Mouse (Mus musculus) hindbrain, embryonic 10.5 days (tissue): Measurements from ENCODE around the gene Cluap1. TPM values are rescaled to one million over a fixed set of nuclear protein-coding genes. Genes with fewer than 3 reads are reported as not detected.
A peak's percentile ranks its signal among the peaks of the same experiment; 100 is the strongest.
"Not testable (repeated sequence)": the region's sequence is repeated elsewhere in the genome, so short reads cannot be mapped to it uniquely, and the experiment has no call there.

Experiments
- DNase-seq: peaks from one replicate; pipeline ENCODE4 v3.0.0-alpha.2; 2017; ENCODE audit warnings: low spot score
- H3K27ac ChIP-seq: fragments of 300-500 bp; sonication (generic); 2 replicates; pipeline ENCODE4 v1.5.1; 2016; ENCODE audit warnings: mild to moderate bottlenecking, moderate library complexity
- H3K27me3 ChIP-seq: fragments of 300-500 bp; sonication (generic); 2 replicates; pipeline ENCODE4 v1.6.1; 2016; ENCODE audit warnings: mild to moderate bottlenecking; ENCODE audit not compliant: poor library complexity, insufficient read depth, severe bottlenecking
- H3K36me3 ChIP-seq: fragments of 300-500 bp; sonication (generic); 2 replicates; pipeline ENCODE4 v1.6.1; 2016; ENCODE audit warnings: mild to moderate bottlenecking, moderate library complexity
- H3K4me1 ChIP-seq: fragments of 300-500 bp; sonication (generic); replicated peaks from 2 replicates; pipeline ENCODE4 v1.6.1; 2016; ENCODE audit warnings: mild to moderate bottlenecking
- H3K4me3 ChIP-seq: fragments of 300-500 bp; sonication (generic); 2 replicates; pipeline ENCODE4 v1.5.1; 2016; ENCODE audit warnings: mild to moderate bottlenecking, moderate library complexity
- H3K9me3 ChIP-seq: fragments of 300-500 bp; sonication (generic); 2 replicates; pipeline ENCODE4 v1.6.1; 2016; ENCODE audit warnings: mild to moderate bottlenecking, moderate library complexity
- WGBS: fragments of 180-500 bp; shearing (Covaris S2); methylation state at CpG from one replicate; pipeline ENCODE4 v1.1.7; 2016; 5-methylcytosine and 5-hydroxymethylcytosine counted together
- polyA plus RNA-seq: library from polyadenylated mRNA; unstranded; fragments of >200 nt; fragmentation: Nextera tagmentation; extraction: Ambion mirVana; gene quantifications from 2 replicates; pipeline ENCODE4 v1.2.1, GENCODE M21; 2016

The Cluap1 gene
- polyA plus RNA-seq, 1 experiment from 2014 or later, result 22.4 TPM

DNA sequence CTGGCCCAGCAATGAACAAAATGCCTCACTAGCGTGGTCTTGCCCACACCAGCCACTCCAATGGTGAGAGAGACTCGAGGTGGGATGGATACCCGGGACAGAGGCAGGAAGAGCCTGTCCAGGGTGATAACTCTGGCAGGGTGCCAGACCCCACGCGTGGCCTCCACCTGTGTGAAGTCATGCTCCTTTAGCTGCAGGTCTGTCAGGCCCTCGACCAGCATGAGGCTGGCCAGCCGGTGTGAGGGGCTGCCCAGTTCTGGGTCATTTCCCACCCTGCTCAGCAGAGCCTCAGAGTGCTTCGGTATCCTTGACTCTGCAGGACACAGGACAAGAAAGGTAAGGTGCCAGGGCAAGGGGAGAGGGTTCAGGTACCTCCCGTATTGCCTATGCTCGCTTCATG, 56.4 kb downstream of the Cluap1 start:
- no peak overlapping the region for H3K27ac ChIP-seq
- no peak for DNase-seq
- H3K27me3 ChIP-seq, result no peaks in the 10 kb centered on the region
- no peaks in the 10 kb centered on the region for H3K36me3 ChIP-seq
- 87% methylated on average over 10 of the region's 10 CpGs for WGBS
- no peaks in the 10 kb centered on the region for H3K9me3 ChIP-seq
- no peaks in the 10 kb centered on the region for H3K4me1 ChIP-seq
- no peak overlapping the region for H3K4me3 ChIP-seq

DNA sequence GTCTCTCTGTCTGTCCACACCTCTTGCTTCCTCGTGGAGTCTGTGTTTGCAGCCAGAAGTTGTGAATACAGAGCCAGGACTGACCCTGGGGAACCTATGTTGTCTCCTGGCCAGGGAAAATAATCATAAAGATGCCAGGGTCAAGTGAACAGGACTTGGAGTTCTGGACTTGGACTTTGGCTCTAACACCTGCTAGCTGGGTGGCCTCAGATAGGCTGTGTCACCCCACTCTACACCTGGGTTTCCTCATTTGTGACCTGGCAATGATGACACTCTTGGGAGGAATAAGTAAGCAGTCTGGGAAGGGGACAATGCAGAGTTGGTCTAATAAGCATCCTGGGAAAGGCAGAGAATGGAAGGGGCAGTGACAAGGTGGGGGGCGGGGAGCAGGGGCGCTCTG, 56.9 kb downstream of the Cluap1 start:
- Histone ChIP-seq H3K36me3 (no peaks in the 10 kb centered on the region), H3K4me1 (no peaks in the 10 kb centered on the region), H3K27ac (no peak overlapping the region), H3K27me3 (no peaks in the 10 kb centered on the region), H3K4me3 (no peak overlapping the region), H3K9me3 (no peaks in the 10 kb centered on the region)
- no peak for DNase-seq
- 85% methylated on average over 3 of the region's 3 CpGs for WGBS

DNA sequence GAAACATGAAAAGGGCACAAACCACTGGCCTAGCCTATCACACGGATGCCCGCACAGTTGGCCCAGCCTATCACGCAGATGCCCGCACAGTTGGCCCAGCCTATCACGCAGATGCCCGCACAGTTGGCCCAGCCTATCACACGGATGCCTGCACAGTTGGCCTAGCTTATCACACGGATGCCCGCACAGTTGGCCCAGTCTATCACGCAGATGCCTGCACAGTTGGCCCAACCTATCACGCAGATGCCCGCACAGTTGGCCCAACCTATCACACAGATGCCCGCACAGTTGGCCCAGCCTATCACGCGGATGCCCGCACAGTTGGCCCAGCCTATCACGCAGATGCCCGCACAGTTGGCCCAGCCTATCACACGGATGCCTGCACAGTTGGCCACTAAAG, 65.9 kb downstream of the Cluap1 start:
- H3K4me1 ChIP-seq, result peaks cover 17% of the 10 kb centered on the region
- WGBS, result 92% methylated on average over 19 of the region's 19 CpGs
- not testable (repeated sequence) for H3K9me3 ChIP-seq, H3K4me3 ChIP-seq, H3K27ac ChIP-seq, DNase-seq, H3K27me3 ChIP-seq
- peaks cover 24% of the 10 kb centered on the region for H3K36me3 ChIP-seq

DNA sequence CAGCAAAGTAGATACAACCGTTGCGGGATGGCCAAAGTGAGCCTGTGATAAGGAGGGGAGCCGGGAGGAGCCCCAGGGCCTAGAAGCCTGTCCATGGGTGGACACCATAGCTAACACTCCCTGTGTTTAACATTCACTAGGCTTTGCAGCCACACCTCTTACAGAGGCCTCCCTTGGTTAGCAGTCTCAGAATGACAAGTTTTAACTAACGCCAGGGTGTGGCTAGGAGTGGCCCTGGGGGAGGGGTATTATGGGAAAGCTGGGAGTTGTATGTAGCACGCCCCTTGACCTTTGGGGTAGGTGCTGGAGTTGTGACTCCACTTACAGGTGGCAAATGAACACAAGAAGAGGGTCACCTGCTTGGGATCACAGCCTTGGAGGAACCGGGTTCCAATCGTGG, 67.1 kb downstream of the Cluap1 start:
- WGBS, result 90% methylated on average over 7 of the region's 7 CpGs
- H3K27ac ChIP-seq, result no peak overlapping the region
- H3K4me3 ChIP-seq, result no peak overlapping the region
- peaks cover 36% of the 10 kb centered on the region for H3K36me3 ChIP-seq
- H3K27me3 ChIP-seq, result no peaks in the 10 kb centered on the region
- no peaks in the 10 kb centered on the region for H3K9me3 ChIP-seq
- H3K4me1 ChIP-seq, result peaks cover 17% of the 10 kb centered on the region
- DNase-seq, result no peak

DNA sequence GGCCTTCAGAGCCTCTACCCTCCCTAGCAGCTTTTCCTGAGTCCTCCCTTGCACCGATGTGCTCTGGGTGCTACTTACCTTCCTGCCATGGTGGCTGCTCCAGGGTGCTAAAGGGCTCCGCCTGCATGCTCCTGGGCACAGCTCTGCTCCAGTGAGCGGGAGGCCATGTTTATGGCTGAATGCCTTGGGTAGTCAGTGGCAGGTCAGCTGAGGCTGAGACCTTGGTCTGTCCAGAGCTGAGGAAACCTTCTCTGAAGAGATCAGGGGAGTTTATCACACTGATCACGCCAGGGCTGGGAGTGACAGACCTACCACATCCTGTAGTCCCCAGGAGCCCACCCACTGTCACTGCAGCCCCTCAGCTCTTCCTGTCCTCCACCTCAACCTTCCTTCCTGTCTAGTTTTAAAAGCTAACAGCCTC, 67.7 kb downstream of the Cluap1 start, which contains the start of gene Nlrc3:
Nlrc3 (minus strand) TSS at position 382 of the 421 bp plus-strand sequence.
- peaks cover 17% of the 10 kb centered on the region for H3K4me1 ChIP-seq
- H3K4me3 ChIP-seq, result no peak within 1 kb of the TSS
- no peaks in the 10 kb centered on the region for H3K27me3 ChIP-seq
- no peak for DNase-seq
- peak within 1 kb of the TSS; percentile 53 for H3K27ac ChIP-seq
- no peaks in the 10 kb centered on the region for H3K9me3 ChIP-seq
- peaks cover 42% of the 10 kb centered on the region for H3K36me3 ChIP-seq
- WGBS, result 78% methylated on average over 4 of the region's 4 CpGs

DNA sequence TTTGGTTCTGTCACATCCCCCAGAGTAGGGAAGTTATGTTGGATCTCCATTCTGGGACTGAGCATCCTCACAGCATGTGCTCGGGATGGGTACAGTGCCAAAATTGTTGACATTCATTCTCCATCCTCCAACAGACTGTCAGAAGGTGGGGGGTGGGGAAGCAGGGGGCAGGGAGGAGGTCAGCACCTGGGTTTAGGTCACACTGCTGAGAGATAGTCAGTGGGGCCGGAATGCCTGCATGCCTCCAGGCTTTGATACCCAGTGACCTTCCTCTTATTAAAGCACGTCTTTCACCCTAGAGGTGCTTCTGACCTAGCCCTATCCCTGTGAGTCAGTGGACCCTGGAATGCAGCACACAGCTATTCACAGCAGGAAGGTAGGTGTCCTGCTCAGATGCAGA, 68.1 kb downstream of the Cluap1 start:
- peaks cover 17% of the 10 kb centered on the region for H3K4me1 ChIP-seq

DNA sequence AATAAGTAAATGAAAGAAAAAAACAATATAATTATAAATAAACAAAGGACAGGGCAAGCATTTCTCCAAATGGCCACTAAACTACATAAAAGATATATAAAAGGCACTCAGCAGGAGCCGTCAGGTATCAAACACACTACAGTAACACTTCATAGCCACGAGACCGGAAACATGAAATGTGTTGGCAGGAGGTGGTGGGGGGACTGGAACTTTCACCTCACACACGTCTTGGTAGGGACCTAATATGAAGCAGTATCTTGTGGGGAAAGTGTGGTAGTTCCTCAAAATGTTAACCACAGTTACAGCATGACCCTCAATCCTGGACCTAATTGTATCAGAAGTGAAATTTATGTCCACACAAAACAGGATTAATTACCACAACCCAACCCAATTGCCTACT, 73.6 kb downstream of the Cluap1 start:
- WGBS, result 89% methylated on average over 4 of the region's 4 CpGs
- peaks cover 4% of the 10 kb centered on the region; the same call in 1 of the 2 replicates for H3K4me1 ChIP-seq
- no peaks in the 10 kb centered on the region for H3K27me3 ChIP-seq
- no peak for DNase-seq
- H3K9me3 ChIP-seq, result no peaks in the 10 kb centered on the region
- peaks cover 100% of the 10 kb centered on the region for H3K36me3 ChIP-seq
- no peak overlapping the region for H3K4me3 ChIP-seq
- H3K27ac ChIP-seq, result no peak overlapping the region

More for the DNA sequence above, 68.1 kb downstream of the Cluap1 start:
- H3K27ac ChIP-seq, result no peak overlapping the region
- no peak overlapping the region for H3K4me3 ChIP-seq
- WGBS, result 43% methylated on average over 3 of the region's 3 CpGs
- H3K36me3 ChIP-seq, result peaks cover 47% of the 10 kb centered on the region
- H3K27me3 ChIP-seq, result no peaks in the 10 kb centered on the region
- H3K9me3 ChIP-seq, result no peaks in the 10 kb centered on the region
- no peak for DNase-seq

DNA sequence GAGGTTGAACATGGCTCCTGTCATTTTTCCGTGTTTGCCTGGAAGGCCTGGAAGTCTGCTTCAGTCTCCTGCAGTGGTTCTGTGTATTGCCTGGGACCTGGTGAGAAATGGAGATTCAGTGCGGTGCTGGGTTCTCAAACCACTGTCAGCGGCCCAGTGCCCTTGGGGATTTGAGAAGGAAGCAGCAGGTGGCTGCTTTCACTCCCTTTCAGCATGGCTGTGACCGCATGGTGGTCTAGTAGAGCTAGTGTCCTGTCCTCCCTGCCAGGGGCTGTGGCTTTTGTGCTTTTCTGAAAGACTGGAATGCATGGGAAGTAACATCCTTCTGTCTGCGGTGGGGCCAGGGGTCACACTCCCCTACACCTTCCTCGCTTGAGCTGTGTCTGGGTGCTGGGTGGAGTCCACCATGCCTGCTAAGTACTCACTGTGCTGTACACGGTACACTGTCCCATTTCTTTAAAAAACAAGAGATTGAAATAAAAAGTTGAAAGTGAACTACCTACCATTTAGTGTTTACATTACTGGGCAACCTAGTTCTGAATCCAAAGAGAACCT, 74.6 kb downstream of the Cluap1 start:
- DNase-seq, result no peak
- WGBS, result 52% methylated on average over 7 of the region's 7 CpGs

DNA sequence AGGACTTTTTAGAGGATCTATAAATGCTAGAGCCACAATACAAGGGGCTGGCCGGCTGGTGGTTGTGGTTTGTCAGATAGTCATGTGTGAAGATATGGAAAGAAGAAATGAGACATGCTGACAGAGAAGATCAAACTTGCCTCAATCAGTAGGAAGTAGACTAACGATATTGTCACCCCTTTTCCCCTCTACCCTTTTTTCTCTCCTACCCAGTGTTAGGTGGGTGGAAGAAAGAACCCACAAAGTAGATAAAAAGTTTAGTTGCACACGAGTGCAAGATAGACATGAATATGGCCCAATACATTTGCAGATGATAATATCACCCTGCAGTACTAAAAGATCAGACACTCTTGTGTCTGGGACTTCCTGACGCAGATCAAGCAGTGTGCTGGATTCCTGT, 79.8 kb downstream of the Cluap1 start:
- no peak for DNase-seq
- Histone ChIP-seq H3K4me3 (no peak overlapping the region), H3K9me3 (no peaks in the 10 kb centered on the region), H3K27ac (no peak overlapping the region), H3K36me3 (peaks cover 100% of the 10 kb centered on the region), H3K27me3 (no peaks in the 10 kb centered on the region), H3K4me1 (no peaks in the 10 kb centered on the region)
- WGBS, result 94% methylated on average over 4 of the region's 4 CpGs

More for the DNA sequence above, 74.6 kb downstream of the Cluap1 start:
- peaks cover 100% of the 10 kb centered on the region for H3K36me3 ChIP-seq
- H3K9me3 ChIP-seq, result no peaks in the 10 kb centered on the region
- H3K27ac ChIP-seq, result no peak overlapping the region
- H3K4me1 ChIP-seq, result no peaks in the 10 kb centered on the region
- H3K4me3 ChIP-seq, result no peak overlapping the region
- H3K27me3 ChIP-seq, result no peaks in the 10 kb centered on the region

Other genes with a start within 250 kb of the Cluap1 start
- gene Mefv, start 190.7 kb upstream of the Cluap1 start, polyA plus RNA-seq, result not detected in 2 replicates
- gene Zfp263, start 164.7 kb upstream of the Cluap1 start, polyA plus RNA-seq, result 45.9 and 50.3 TPM in 2 replicates
- not detected in 2 replicates for gene Olfr15, start 77.9 kb upstream of the Cluap1 start, polyA plus RNA-seq
- 0.94 and 1.2 TPM in 2 replicates for gene Zfp174, start 61.5 kb upstream of the Cluap1 start, polyA plus RNA-seq
- gene Naa60, start 36.4 kb upstream of the Cluap1 start, polyA plus RNA-seq, result 58.0 and 66.1 TPM in 2 replicates
- gene Zfp597, start 24.2 kb upstream of the Cluap1 start, polyA plus RNA-seq, result 5.8 and 6.1 TPM in 2 replicates
- gene Gm20695, start 24.2 kb upstream of the Cluap1 start, polyA plus RNA-seq, result 2.7 and 5.6 TPM in 2 replicates
- 6.7 and 9.0 TPM in 2 replicates for gene 1700037C18Rik, start 112 bp upstream of the Cluap1 start, polyA plus RNA-seq
- gene Nlrc3, start 67.8 kb downstream of the Cluap1 start, polyA plus RNA-seq, result 1.1 and 1.2 TPM in 2 replicates
- 23.6 and 25.8 TPM in 2 replicates for gene Slx4, start 95.0 kb downstream of the Cluap1 start, polyA plus RNA-seq
- 5.9 and 7.6 TPM in 2 replicates for gene Dnase1, start 128.1 kb downstream of the Cluap1 start, polyA plus RNA-seq
- 83.9 and 90.0 TPM in 2 replicates for gene Trap1, start 169.0 kb downstream of the Cluap1 start, polyA plus RNA-seq